Mouse (Mus musculus) bone marrow macrophage, adult 2 months (primary cell): ENCODE measurements around the gene Gm45618. TPM values are rescaled to one million over a fixed set of nuclear protein-coding genes. Genes with fewer than 3 reads are reported as not detected.
"Not testable (repeated sequence)": the region's sequence is repeated elsewhere in the genome, so short reads cannot be mapped to it uniquely, and the experiment has no call there.

ENCODE experiments used
- H3K27ac ChIP-seq: 2 replicates; pipeline ENCODE4 v1.5.1; 2012; ENCODE audit warnings: low read depth, low read length; ENCODE audit not compliant: insufficient read depth
- H3K4me1 ChIP-seq: 2 replicates; pipeline ENCODE4 v1.6.1; 2012; ENCODE audit warnings: low read length; ENCODE audit not compliant: control insufficient read depth, insufficient read depth
- H3K4me3 ChIP-seq: 2 replicates; pipeline ENCODE4 v1.5.1; 2012; ENCODE audit warnings: mild to moderate bottlenecking, low read length, moderate library complexity; ENCODE audit not compliant: insufficient read depth
- CTCF ChIP-seq: IDR thresholded peaks from 2 replicates; pipeline ENCODE4 v1.5.1; 2012; ENCODE audit warnings: low read depth, mild to moderate bottlenecking, low read length, moderate library complexity
- POLR2A ChIP-seq: IDR thresholded peaks from 2 replicates; pipeline ENCODE4 v1.6.1; 2012; ENCODE audit warnings: mild to moderate bottlenecking, low read depth, low read length, borderline replicate concordance
- polyA plus RNA-seq: library from polyadenylated mRNA; stranded (reverse); fragments of >200 nt; gene quantifications from 2 replicates; pipeline ENCODE4 v1.2.4, GENCODE M21; 2012; ENCODE audit not compliant: missing spikeins, insufficient read depth, insufficient read length

The Gm45618 gene
- polyA plus RNA-seq, 1 experiment = not detected

DNA sequence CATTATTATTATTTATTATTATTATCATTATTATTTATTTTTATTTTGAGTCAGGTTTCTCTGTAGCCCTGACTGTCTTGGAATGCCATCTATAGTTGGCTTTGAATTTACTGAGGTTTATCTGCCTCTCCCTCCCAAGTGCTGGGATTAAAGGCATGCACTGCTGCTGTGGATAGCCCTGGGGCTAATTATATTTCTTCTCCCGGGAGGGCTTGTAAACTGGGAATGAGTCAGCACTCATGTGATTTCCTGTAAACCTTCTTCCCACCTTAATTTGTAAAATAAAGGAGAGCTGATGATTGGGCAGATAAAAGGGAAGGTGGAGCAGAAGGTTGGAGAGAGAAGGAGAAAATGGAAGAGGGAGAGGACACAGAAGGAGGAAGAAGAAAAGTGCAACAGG lies 20.2 kb upstream of the Gm45618 start:
- Histone ChIP-seq H3K4me1 (no peaks in the 10 kb centered on the region), H3K27ac (no peak overlapping the region), H3K4me3 (no peak overlapping the region)
- TF ChIP-seq POLR2A (no peak), CTCF (no peak)

DNA sequence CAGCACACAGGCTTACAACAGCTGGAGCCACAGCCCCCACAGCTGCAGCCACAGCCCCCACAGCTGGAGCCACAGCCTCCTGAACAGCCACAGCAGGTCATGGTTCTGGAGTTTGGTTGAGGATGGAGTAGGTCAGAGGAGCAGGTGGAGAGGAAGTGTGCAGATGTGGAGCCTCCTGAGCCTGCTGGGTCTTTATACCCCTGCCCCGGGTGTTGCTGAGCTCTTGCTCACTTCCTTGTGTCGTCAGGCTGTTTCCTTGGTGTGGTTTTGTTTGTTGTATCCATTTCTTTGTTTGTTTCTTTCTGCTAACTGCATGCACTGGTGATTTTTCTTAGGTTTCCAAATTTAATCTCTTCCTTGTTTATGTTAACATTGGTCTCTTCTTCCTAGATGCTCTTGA lies 15.4 kb upstream of the Gm45618 start, which contains the start of gene Gm39115:
Gene Gm39115 (minus strand): TSS at position 101 of the 400 bp plus-strand sequence.
- H3K4me3 ChIP-seq, H3K4me1 ChIP-seq, H3K27ac ChIP-seq: not testable (repeated sequence)

DNA sequence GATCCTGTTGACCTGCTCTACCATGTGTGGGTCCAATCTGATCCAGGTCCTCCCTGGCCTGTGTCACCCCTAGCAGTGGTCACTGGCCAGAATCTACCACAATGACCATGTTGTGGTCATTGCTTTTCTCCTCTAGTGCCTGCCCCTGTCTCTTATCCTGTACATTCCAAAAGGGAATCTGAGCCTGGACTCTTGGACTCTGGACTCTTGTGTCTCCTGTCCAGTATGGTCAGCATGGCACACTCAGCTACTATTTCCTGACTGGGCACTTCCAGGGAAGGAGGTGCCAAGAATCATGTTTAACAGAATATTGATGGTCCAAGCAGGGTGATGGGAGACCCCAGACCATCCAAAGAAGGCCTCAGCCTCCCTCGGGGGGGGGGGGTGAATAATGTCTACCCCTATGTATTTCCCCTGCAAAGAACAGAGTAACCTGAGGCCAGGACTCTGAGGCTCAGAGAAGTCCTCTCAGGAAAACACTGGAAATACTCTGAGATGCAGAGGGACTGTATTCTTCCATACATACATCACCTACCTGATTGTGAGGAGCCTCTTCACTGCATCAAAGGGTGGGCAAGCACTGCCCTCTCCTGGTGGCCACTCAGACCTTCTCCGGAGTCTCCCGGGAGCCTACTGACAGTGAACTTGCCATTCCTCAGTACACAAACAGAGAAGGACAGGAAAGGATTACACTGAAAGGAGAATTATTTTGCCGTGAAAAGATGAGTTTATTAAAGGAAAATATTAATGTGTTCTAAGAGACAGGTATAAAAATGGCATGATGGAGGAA lies 13.9 kb upstream of the Gm45618 start:
- no peak overlapping the region for H3K4me3 ChIP-seq
- TF ChIP-seq CTCF = no peak
- TF ChIP-seq POLR2A = no peak
- no peaks in the 10 kb centered on the region for H3K4me1 ChIP-seq
- H3K27ac ChIP-seq = no peak overlapping the region

DNA sequence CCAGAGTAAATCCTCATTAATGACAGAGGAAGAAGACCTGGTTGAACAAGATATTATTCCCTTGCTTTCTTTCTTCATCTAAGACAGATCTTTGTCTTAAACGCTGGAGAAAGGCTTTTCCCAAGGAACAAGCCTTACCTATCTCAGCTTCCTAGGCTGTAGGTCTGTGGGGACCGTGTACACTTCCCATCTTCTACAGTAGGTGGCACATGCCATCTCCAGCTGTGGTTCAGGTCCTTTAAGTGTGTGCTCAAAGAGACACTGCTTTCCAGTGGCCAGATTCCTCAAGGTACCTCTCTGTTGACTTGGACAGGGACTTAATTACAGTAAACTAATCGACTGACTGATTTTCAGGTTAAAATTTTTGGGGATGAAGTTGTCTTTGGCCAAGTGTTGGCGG lies 8.3 kb upstream of the Gm45618 start:
- no peak for TF ChIP-seq CTCF
- no peak for TF ChIP-seq POLR2A
- no peak overlapping the region for H3K27ac ChIP-seq
- H3K4me1 ChIP-seq = no peaks in the 10 kb centered on the region
- no peak overlapping the region for H3K4me3 ChIP-seq

DNA sequence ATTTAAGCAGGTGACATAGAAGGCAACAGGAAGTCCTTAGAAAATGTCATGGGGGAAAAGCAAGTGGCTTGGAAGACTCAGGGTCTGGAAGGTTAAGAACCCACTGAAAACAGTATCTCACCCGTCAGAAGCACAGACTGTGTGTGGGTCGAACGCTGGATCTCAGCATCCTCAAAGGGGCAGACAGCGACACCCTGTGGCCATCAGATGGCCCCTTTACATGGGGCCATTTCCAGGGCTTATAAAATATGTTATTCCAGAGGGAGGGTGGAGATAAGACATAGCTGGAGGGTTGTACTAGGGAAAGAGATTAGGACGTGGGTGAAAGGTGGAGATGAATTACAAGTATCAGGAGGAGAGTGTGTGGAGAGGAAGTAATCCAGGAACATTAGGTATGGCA lies 897 bp downstream of the Gm45618 start:
- TF ChIP-seq POLR2A = no peak
- TF ChIP-seq CTCF = peak; percentile 43
- no peaks in the 10 kb centered on the region for H3K4me1 ChIP-seq
- no peak overlapping the region for H3K27ac ChIP-seq
- H3K4me3 ChIP-seq = no peak overlapping the region

DNA sequence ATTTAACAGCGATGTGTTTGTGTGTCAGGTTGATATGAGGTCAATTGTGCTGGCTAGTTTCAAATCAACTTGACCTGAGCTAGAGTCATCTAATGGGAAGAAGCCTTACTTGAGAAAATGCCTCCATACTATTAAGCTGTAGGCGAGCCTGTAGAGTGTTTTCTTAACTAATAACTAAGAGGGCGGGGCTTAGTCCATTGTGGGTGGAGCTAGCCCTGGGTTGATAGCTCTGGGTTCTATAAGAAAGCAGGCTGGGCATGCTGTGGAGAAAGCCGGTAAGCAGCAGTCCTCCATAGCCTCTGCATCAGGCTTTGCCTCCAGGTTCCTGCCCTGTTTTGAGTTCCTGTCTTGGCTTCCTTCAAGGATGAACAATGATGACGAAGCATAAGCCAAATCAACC lies 15.8 kb downstream of the Gm45618 start:
- H3K4me1 ChIP-seq = no peaks in the 10 kb centered on the region
- H3K27ac ChIP-seq = no peak overlapping the region
- TF ChIP-seq POLR2A = no peak
- TF ChIP-seq CTCF = no peak
- no peak overlapping the region for H3K4me3 ChIP-seq

DNA sequence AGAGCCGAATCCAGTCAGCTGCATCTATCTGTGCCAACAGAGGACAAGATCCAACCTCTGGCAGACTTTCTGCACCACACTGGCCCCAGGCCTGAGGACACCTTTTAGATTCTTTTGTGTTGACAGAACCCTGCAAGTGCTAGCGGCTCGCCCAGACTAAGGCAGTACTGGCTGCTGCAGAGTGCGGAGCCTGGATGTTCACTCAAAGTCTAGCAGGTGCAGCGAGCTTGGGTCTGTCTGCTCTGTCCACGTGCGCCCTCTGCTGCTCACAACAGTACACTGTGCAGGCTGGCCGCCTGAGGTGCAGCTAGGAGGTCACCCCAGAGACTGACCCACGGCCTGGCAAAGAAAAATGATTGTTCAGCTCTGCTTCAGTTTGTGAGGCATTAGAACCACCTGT lies 22.8 kb downstream of the Gm45618 start:
- H3K4me3 ChIP-seq = no peak overlapping the region
- TF ChIP-seq POLR2A (no peak), CTCF (peak; percentile 56)
- H3K4me1 ChIP-seq = no peaks in the 10 kb centered on the region
- no peak overlapping the region for H3K27ac ChIP-seq

DNA sequence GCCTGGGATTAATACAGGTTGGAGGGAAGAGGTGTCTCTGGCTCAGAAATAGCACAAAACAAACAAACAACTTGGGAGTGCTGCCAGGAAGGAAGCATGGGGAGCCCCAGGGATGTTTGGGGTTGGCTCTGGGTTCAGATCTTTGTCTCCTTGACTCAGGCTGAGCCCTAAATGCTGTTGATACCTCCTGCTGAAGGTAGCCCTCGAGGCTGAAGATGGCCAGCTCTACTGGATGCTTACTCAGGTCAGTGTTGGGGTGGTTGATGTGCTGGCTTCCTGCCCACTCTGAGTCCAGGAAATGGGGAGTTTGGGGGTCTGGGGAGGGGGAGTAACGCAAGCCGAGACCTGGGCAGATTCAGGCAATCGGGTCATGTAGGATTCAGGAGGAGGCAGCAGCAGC lies 23.8 kb downstream of the Gm45618 start:
- TF ChIP-seq POLR2A (no peak), CTCF (no peak)
- H3K4me3 ChIP-seq = no peak overlapping the region
- H3K4me1 ChIP-seq = no peaks in the 10 kb centered on the region
- no peak overlapping the region for H3K27ac ChIP-seq

DNA sequence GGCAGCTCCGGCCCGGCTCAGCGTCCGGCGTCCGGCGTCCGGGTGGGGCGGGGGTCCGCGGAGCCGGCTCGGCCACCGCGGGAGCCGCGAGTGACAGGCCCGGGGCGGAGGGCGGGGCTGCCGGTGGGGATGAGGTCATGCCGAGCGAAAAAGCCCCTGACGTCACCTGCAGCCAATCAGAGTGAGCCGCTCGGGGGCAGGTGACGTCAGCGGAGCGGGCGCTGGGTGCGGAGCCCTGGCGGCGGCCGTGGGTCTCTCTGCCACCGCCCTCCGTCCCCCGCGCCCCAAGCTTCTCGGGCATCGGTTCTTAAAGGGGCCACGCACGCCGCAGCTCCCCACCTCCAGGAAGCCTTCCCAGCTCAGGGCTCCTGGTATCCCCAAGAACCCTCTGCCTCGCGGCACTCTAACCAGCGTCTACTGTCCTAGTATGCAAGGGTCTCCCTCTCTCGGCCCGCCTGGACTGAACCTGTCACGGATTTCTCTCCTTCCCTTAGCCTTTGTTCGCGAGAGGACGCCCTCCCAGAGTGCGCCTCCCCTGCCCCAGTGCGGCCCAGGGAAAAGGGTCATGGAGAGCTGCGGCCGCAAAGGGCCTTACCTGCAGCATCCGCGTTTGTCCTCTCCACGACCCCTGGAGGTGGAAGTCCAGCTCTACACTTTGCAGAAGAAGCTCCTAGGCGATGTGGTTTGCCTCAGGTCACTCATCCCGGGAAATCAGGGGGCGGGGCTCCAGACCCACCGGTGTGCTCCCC lies 25.2 kb downstream of the Gm45618 start, which contains the start of gene Dusp8:
Gene Dusp8 (minus strand): TSS at position 661 of the 749 bp plus-strand sequence.
- H3K4me3 ChIP-seq = peak within 1 kb of the TSS; percentile 63
- TF ChIP-seq POLR2A = no peak
- no peak for TF ChIP-seq CTCF
- no peak within 1 kb of the TSS for H3K27ac ChIP-seq
- H3K4me1 ChIP-seq = no peaks in the 10 kb centered on the region

DNA sequence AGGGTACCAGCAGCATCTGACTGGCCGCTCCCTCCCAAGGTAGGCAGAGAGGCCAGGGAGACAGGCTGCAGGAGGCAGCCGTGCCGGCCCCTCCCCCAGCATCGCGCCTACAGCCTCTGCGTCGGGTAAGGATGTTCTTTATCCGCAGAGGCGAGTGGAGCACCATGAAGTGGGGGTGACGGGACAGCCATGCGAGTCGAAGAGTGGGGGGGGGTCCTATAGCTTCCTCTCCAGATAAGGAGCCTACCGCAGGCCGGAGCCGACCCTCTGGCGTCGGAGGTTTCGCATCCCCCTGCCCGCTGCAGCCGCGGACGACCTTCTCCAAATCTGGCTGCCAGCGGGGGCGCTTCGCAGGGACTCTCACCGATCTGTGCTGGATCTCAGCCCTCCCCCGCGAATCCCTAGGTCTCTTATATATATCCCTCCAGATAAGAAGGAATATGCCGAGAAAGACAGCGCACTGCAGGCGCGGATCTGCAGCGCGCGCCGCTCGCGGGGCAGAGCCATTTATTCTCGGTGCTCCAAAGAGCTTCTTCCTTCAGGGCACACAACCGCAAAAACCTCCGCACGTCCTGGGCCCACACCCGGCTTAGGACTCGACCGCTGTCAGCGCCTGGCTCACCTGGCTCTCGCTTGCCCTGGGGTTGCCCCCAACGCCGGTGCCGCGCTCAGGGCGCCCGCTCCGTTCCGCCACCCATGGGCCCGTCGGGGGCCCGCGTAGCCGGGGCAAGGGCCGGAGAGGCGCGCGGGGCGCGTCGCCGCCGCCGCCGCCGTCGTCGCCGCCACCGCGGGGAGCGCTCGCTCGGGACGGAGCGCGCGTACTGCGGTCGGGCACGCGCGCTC lies 26.0 kb downstream of the Gm45618 start:
- H3K4me1 ChIP-seq = no peaks in the 10 kb centered on the region

More for the DNA sequence above, 26.0 kb downstream of the Gm45618 start:
- Histone ChIP-seq H3K4me3 (peak overlapping the region; percentile 63), H3K27ac (no peak overlapping the region)
- TF ChIP-seq CTCF = no peak
- TF ChIP-seq POLR2A = no peak
